Mouse (Mus musculus): ENCODE results near the gene Sik3.

The Sik3 gene

DNA sequence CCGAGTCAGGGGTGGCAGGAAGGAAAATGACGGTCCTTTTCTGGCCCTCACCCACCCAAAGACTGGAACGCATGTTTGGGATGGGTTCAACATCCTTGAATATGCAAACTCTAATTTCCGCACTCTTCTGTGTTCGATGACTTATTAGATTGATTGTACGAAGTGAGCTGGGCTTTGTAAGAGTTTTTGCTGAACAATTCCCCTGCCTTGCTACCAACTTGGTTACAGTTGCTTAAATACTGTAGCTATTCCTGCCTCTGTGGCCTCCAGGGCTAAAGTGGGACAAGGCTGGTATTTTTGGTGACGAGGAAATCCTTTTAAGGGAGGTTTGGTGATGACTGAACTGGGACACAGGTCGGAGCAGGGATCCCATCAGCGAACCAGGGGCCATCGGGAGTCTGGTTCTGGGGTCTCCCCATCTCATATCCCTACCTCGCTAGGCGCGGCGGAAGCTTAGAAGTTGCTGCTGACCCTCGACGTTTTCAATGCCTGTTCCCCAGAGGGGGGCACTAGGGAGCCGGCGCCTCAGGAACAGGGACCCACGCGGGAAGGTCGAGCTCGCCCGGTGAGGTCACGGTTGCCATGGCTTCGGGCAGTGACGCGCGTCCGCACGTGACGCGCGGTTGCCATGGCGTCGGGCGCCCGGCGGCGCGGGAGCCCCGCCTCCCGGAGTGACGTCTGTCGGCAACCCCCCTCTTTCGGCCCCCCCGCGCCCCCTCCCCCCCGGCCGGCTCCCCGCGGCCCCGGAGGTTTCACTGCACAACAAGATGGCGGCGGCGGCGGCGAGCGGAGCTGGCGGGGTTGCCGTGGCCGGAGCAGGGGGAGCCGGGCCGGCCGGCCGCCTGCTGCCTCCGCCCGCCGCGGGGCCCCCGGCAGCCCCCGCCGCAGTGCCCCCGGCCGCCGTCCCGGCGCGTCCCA, at the start of gene Sik3, which contains the start of gene Pafah1b2:
Gene Sik3, plus strand, starts transcription at position 730 of the 918 bp plus-strand sequence.
Gene Pafah1b2, minus strand, starts transcription at position 600 of the 918 bp plus-strand sequence.
- DNase-seq, result peak; percentile 97 to 98

- DNase-seq, result no peak
These were observed 49.0 kb upstream of the Sik3 start for GRCm38 (mm10) chr9:45963577-45963976.

DNA sequence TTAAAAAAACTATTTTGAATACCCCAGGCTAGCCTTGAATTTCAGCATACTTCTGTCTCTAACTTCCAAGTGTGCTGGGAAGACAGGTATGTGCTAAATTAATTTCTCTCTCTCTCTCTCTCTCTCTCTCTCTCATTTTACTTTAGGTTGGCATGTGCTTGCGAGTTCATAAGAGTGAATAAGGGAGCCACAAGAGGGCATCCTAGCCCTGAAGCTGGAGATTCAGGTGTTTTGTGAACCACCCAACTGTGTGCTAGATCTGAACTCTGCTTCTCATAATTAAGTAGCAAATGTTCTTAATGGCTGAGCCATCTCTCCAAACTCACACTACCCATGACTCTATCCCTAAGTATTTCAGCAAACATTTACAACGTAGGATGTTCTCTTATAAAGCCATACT, 35.7 kb upstream of the Sik3 start:
- DNase-seq, result peak; percentile 27 to 34

DNA sequence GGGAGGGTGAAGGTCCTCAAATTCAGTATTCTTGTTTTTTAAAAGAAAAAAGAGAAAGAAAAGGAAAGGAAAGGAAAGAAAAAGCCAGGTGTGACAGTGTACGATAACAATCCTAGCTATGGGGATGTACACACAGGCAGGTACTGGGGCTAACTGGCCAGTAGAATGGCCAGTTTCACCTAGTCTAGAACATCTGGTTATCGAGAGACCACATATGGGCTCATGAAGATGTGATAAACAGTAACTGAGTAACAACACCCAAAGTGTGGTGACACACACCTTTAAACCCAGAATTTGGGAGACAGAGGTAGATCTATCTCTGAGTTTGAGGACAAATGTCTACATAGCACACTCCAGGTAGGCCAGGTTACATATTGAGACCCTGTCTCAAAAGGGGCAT, 32.8 kb upstream of the Sik3 start:
- no peak for DNase-seq

DNA sequence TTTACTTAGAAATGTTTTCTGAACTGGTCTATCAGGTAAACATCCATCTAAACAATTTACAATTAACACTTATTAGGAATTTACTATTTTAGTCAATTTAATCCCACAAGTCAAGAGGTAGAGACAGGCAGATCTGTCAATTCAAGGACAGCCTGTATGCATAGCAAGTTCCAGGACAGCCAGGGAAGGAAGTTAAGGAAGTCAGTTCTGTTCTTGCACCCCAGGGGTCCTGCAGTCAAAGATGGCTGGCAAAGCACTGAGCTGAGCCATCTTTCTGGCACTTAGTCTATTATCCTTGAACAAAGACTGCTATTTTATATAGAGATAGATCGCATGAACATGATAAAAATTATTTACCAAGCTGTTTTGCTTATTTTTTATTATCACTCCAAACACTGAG, 32.0 kb upstream of the Sik3 start:
- DNase-seq, result no peak

DNA sequence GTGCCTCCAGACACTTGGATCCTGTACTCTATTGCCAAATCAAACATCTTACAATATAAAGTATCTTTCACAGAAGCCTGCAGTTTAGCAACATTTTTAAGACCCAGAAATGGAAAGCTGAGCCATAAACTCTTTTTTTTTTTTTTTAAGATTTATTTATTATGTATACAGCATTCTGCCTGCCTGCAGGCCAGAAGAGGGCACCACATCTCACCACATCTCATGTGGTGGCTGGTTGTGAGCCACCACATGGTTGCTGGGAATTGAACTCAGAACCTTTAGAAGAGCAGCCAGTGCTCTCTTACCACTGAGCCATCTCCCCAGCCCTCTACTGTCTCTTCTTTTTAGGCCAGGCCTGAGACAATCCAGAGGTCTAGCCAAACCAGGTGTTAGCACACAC, 31.3 kb upstream of the Sik3 start:
- DNase-seq, result peak in 1 of 2 experiments; percentile 20

- peak; percentile 16 to 46 for DNase-seq
These were observed 28.8 kb upstream of the Sik3 start for GRCm38 (mm10) chr9:45983676-45984408.

GRCm38 (mm10) chr9:45984409-45985228, 28.0 kb upstream of the Sik3 start:
- peak; percentile 91 to 96 for DNase-seq

GRCm38 (mm10) chr9:45985229-45985567, 27.4 kb upstream of the Sik3 start:
- peak; percentile 70 to 79 for DNase-seq

GRCm38 (mm10) chr9:45999009-45999408, 13.6 kb upstream of the Sik3 start:
- no peak for DNase-seq

DNA sequence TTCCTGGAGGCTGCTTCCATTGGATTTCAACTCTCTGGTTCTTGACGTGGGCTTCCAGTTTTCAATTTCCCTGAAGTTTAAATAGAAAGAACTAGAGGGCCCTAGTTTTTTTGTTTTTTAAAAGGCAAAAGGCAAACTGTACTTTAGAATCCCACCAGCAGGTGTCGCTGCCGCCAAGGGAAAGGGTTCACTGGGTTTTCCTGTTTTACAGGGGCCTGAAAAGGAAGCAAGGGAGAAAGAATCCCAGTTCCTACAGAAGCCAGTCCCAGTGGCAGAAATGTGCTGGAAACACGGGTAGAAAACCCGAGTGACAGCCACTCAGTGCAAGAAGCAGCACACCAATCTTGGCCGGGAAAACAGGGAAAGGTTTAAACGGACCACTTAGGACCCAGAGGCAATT, 8.9 kb upstream of the Sik3 start:
- peak; percentile 66 to 90 for DNase-seq

- no peak for DNase-seq
These were observed 8.1 kb upstream of the Sik3 start for GRCm38 (mm10) chr9:46004529-46004928.

GRCm38 (mm10) chr9:46006224-46006623, 6.4 kb upstream of the Sik3 start:
- DNase-seq, result no peak

DNA sequence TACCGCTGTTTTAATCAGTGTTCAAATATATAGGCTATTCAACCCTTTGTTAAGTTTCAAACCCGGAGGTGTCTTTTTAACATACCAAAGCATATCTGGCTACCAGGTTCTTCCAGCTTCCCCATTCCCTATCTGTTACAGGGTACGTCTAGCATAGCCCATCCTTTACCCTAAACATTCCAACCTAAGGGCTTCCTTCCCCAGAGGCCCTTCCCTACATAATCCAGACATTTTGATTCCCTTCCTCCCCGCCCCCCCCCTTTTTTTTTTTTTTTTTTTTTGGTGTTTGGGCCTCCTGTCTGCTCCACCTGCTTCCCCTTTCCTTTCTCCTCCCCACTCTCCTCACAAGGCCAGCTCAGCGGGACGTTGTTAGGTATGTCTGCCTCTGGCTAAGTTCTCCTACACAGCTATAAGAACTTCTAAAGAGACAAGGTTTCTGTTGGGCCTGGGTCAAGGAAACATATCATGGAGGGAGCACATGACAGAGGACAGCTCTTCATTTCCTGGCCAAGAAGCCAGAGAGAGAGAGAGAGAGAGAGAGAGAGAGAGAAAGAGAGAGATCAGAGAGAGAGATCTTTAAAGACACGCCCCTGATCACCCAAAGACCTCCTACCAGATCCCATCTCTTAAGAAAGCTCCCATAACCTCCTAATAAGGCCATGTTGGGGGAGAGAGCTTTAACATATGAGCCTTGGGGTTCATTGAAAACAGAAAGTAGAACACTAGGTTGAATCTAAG, 3.5 kb upstream of the Sik3 start:
- DNase-seq, result no peak

- no peak for DNase-seq
These were observed 3.0 kb upstream of the Sik3 start for GRCm38 (mm10) chr9:46009669-46009983.

DNA sequence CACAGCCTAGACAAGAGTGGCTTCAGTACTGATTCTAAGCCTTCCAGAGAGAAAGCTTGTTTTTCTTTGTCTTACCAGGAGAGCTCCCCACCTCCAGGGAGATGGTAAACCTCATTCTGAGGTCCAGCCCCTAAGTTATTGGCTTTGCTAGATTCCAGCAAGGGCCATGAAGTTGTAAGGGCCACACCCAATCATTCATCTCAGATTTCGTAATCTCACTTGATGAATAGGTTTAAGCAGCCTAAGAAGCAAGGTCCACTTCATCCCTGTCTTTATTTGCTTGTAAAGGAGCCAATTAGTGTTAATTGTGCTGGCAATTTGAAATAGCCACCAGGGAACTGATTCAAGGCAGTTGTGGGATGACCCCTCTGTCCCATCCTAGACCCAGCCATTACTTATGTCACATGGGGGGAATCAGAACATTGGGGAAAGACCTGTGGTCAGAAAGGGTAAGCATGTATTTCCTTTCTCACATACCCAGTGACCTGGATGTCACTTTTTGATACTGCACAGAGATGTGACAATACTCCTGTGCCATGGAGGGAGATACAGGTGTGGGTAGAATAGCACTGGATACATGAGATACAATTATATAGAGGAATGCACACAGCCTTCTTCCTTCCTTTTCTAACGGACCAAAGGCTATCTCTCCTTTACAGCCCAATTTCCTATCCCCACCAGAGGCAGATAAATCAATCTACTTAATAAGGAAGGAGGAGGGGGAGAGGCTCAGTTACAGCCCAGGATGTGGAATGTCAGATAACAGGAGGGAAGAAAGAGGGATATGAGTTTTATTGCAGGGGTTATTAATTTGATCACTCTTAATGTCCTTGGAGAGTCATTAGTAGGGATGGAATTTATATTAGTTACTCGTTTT, 1.3 kb upstream of the Sik3 start:
- DNase-seq, result no peak

DNA sequence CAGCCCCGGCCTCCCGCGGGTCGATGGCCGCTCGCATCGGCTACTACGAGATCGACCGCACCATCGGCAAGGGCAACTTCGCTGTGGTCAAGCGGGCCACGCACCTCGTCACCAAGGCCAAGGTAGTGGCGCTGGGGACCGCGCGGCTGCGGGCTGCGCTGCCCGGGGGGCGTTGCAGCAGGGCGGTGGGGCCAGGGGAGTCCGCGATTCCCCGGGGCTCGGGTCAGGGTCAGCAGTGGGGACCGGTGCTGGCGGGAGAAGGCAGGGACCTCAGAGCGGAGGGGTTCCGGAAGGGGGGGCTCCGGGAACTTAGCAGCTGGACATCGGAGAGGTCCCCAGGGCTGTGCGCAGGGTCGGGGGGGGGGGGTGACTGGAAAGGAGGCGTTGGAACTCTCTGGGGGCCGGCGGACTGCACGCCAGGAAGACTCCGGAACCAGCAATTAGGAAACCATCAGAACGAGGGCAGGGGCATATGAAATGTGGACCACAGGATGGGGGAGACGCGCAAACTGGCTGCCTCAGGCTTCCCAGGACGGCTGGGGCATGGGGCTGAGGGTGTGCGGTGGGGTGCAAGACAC, 478 bp downstream of the Sik3 start:
- DNase-seq, result peak; percentile 41 to 61

DNA sequence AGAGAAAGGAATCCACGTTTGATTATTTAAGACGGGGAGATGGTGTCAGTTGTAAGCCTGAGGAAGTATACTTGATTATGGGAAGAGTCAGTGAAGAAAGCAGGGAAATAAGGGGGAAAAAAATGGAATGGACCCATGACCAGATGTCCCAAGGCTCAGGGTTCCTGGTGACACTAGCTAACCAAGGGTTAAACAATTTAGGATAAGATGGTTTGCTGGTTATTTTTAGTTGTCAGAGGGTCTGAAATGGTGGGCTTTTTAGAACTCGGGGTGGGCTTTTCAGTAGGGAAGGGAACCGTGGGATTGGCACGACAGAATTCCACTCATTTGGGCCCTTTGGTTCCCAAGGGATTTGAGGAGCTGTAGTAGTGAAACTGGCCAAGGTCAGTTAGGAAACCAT, 996 bp downstream of the Sik3 start:
- DNase-seq, result no peak

- DNase-seq, result peak; percentile 60 to 71
These were observed 1.6 kb downstream of the Sik3 start for GRCm38 (mm10) chr9:46014251-46014681.

- DNase-seq, result peak; percentile 49 to 67
These were observed 2.5 kb downstream of the Sik3 start for GRCm38 (mm10) chr9:46015081-46015551.

DNA sequence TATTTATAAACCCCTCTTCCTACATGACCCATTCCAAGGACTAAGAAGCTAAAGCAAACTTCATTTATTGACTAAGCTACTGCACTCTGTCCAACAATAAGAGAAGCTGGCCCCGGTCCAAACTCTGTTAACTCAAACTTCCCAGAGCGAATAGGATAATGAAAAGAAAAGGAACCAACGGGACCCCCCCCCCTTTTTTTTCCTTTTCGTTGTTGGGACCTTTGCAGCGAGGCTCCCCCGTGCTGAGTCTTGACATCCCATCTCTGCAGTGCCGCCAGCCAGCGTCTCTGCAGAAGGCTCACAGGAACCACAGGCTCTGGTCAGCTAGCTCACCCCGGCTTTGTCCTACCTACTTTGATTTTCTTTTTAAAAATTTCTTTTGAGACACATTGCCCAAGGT, 3.2 kb downstream of the Sik3 start:
- DNase-seq, result peak; percentile 66 to 85

All from kidney, postnatal 36 days (tissue).